Mouse (Mus musculus) myocyte (in vitro differentiated cells): ENCODE measurements at regions not wholly inside any gene's neighbourhood (a gene's known extent, or its start where the extent isn't known, plus 50 kb on each side); places are given as distances from the start of the nearest gene placed in this dataset.

Source experiments
- MAX ChIP-seq: IDR thresholded peaks from one replicate; pipeline ENCODE4 v1.6.1; 2011; ENCODE audit warnings: low read depth, mild to moderate bottlenecking, control low read depth
- POLR2A ChIP-seq: IDR thresholded peaks from one replicate; pipeline ENCODE4 v1.6.1; 2011; ENCODE audit warnings: low read depth, mild to moderate bottlenecking, control low read depth, moderate library complexity; ENCODE audit not compliant: insufficient read length
- POLR2AphosphoS2 ChIP-seq: IDR thresholded peaks from one replicate; pipeline ENCODE4 v1.6.1; 2011; ENCODE audit warnings: low read depth, control low read depth; ENCODE audit not compliant: insufficient read length
- USF1 ChIP-seq: IDR thresholded peaks from one replicate; pipeline ENCODE4 v1.6.1; 2011; ENCODE audit warnings: low read depth, mild to moderate bottlenecking, control low read depth, moderate library complexity

DNA sequence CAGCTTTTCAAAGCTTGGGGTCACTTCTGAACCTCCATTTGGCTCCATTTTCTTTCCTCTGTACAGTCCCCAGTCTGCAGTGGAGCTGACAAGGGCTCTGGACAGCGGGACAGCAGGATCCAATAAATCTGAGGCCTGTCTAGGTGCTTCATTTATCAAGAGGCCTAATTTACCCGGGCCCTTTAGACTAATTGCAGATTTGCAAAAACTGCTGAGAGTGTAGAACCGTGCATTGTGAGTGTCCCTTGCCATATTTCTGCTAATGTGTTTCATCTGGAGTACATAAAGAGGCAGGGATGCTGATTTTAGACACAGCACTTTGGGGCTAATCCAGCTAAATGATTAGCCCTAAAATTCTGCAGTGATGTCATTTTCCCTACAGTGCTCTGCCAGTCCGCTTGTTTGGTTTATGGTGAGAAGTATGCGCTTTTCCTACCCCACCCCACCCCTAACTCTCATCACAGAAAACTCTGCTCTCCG is 523.1 kb downstream of the Bnc2 start:
- TF ChIP-seq POLR2A (no peak), POLR2AphosphoS2 (no peak), MAX (no peak), USF1 (no peak)
